Mouse (Mus musculus) heart, embryonic 14.5 days (tissue): ENCODE results near the gene Zdhhc13. TPM values are rescaled to one million over a fixed set of nuclear protein-coding genes. Genes with fewer than 3 reads are reported as not detected.

Experiments used
- ATAC-seq: fragments of 200-750 bp; cut with Nextera tagmentation; 2 replicates; pipeline ENCODE4 v1.8.0; 2017; ENCODE audit warnings: low read depth, moderate TSS enrichment; ENCODE audit not compliant: insufficient number of reproducible peaks, insufficient read depth, low FRiP score
- H3K27ac ChIP-seq, 2 experiments: fragments of 200-500 bp in 1 of 2; fragments of 300-500 bp in 1 of 2; sonication (generic) in 1 of 2; replicated peaks in 1 of 2; 2 replicates each; pipeline ENCODE4 v1.5.1; 2012 to 2014; ENCODE audit warnings: low read depth in 2 of 2, low read length in 2 of 2, control low read depth in 1 of 2, mild to moderate bottlenecking in 1 of 2, mixed read lengths in 1 of 2; ENCODE audit not compliant: control insufficient read depth in 1 of 2, insufficient read depth in 1 of 2
- H3K27me3 ChIP-seq: fragments of 300-500 bp; sonication (generic); 2 replicates; pipeline ENCODE4 v1.6.1; 2014; ENCODE audit warnings: mild to moderate bottlenecking, low read length, control low read depth; ENCODE audit not compliant: control insufficient read depth, insufficient read depth
- H3K36me3 ChIP-seq: fragments of 300-500 bp; sonication (generic); 2 replicates; pipeline ENCODE4 v1.6.1; 2014; ENCODE audit warnings: mild to moderate bottlenecking, control low read depth, low read length, mixed read lengths; ENCODE audit not compliant: control insufficient read depth, insufficient read depth
- H3K4me1 ChIP-seq, 2 experiments: fragments of 200-500 bp in 1 of 2; fragments of 300-500 bp in 1 of 2; sonication (generic) in 1 of 2; 2 replicates each; pipeline ENCODE4 v1.6.1; 2012 to 2014; ENCODE audit warnings: low read length in 2 of 2, control low read depth in 1 of 2, mixed read lengths in 1 of 2; ENCODE audit not compliant: control insufficient read depth in 2 of 2, insufficient read depth in 2 of 2
- H3K4me2 ChIP-seq: fragments of 300-500 bp; sonication (generic); 2 replicates; pipeline ENCODE4 v1.6.1; 2014; ENCODE audit warnings: mild to moderate bottlenecking, low read length
- H3K4me3 ChIP-seq, 2 experiments: fragments of 200-500 bp in 1 of 2; fragments of 300-500 bp in 1 of 2; sonication (generic) in 1 of 2; 2 replicates each; pipeline ENCODE4 v1.5.1; 2012 to 2014; ENCODE audit warnings: low read length in 2 of 2, mild to moderate bottlenecking in 2 of 2, control low read depth in 1 of 2, low read depth in 1 of 2, moderate library complexity in 1 of 2; ENCODE audit not compliant: control insufficient read depth in 1 of 2, insufficient read depth in 1 of 2
- H3K9ac ChIP-seq: fragments of 300-500 bp; sonication (generic); 2 replicates; pipeline ENCODE4 v1.6.1; 2014; ENCODE audit warnings: mild to moderate bottlenecking, low read length
- H3K9me3 ChIP-seq: fragments of 300-500 bp; sonication (generic); 2 replicates; pipeline ENCODE4 v1.6.1; 2016; ENCODE audit warnings: low read length, control low read depth; ENCODE audit not compliant: control insufficient read depth
- WGBS: fragments of 180-500 bp; shearing (Covaris S2); extraction: QIAGEN DNeasy Blood & Tissue Kit; methylation state at CpG from one replicate; pipeline ENCODE4 v1.1.7; 2014; 5-methylcytosine and 5-hydroxymethylcytosine counted together
- polyA plus RNA-seq: library from polyadenylated mRNA; unstranded; fragments of >200 nt; fragmentation: Nextera tagmentation; extraction: Ambion mirVana; gene quantifications from 2 replicates; pipeline ENCODE4 v1.2.1, GENCODE M21; 2014

Zdhhc13 gene
- polyA plus RNA-seq, 1 experiment from 2014 or later, result 36.2 TPM

DNA sequence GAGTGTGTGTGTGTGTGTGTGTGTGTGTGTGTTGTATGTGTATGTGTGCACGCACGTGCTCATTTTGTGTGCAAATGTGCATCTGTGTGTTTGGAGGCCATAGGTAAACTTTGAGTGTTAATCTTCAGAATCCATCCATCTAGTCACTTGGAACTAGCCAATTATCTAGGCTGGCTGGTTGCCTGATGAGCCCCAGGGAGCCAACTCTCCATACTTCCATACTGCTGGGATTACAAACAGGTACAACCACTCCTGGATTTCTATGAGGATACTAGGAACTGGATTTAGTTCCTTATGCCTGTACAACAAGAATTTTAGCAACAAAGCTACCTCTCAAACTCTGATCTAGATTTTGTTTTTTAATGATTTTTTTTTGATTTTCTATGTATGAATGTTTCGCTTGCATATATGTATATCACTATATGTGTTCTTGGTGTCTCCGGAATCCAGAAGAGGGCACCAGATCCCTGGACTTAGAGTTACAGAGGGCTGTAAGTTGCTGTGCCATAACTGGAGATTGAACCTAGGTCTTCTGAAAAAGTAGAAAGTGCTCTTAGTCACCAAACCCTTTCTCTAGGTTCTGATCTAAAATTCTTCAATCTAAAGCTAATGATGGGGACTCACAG lies 32.4 kb upstream of the Zdhhc13 start:
- Histone ChIP-seq H3K4me1 (peaks cover 0 to 2% of the 10 kb centered on the region in 2 experiments; a peak in 1 of 4 replicates), H3K9me3 (no peaks in the 10 kb centered on the region), H3K4me3 (no peak overlapping the region), H3K9ac (no peak overlapping the region), H3K27ac (no peak overlapping the region), H3K27me3 (no peaks in the 10 kb centered on the region), H3K4me2 (no peak overlapping the region), H3K36me3 (no peaks in the 10 kb centered on the region)
- 88% methylated on average over 4 of the region's 4 CpGs for WGBS
- ATAC-seq, result no peak

DNA sequence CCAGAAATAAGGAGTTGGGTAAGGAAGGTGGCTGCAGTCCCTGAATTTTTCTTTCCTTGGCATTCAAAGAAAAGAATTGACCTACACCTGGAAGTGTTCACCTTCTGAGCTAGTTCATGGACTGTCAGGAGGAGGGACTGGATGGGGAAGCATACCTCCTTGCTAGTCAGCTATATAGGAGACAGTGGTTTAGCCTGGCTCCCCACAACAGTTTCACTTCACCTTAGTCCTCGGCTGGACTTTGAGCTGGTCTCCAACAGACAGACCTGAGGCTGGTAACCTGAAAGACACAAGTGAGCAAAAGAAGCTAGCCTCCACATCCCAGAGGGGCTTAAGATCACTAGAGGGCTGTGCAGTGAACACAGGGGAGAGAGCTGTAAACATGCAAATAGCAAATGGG lies 30.7 kb upstream of the Zdhhc13 start:
- Histone ChIP-seq H3K9ac (no peak overlapping the region), H3K4me2 (no peak overlapping the region), H3K27ac (no peak overlapping the region), H3K9me3 (no peaks in the 10 kb centered on the region), H3K36me3 (no peaks in the 10 kb centered on the region), H3K27me3 (no peaks in the 10 kb centered on the region), H3K4me1 (peaks cover 0 to 2% of the 10 kb centered on the region in 2 experiments; a peak in 1 of 4 replicates), H3K4me3 (no peak overlapping the region)
- ATAC-seq, result no peak
- 74% methylated on average over 1 of the region's 1 CpGs for WGBS

DNA sequence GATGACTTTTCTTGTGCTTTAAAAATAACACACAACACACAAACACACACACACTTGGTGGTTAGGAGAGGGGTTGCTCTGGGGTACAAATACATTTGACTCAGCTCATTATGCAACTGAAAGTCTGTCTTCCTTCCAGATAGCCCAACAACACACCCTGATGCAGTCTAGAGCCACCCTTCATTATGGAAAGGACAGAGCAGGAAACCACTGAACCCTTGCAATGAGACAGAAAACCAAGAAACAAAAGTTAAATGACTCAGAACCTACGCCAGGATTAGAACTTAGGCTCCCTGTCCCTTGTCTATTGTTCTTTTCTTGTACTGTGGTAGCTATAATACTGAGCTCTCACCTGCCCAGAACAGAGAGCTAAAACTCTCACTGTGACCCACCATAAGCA lies 28.0 kb upstream of the Zdhhc13 start:
- Histone ChIP-seq H3K4me2 (no peak overlapping the region), H3K4me1 (peaks cover 0 to 2% of the 10 kb centered on the region in 2 experiments; a peak in 1 of 4 replicates), H3K4me3 (no peak overlapping the region), H3K36me3 (no peaks in the 10 kb centered on the region), H3K27me3 (no peaks in the 10 kb centered on the region), H3K27ac (no peak overlapping the region), H3K9ac (no peak overlapping the region), H3K9me3 (no peaks in the 10 kb centered on the region)
- WGBS, result 76% methylated on average over 1 of the region's 1 CpGs
- ATAC-seq, result no peak

DNA sequence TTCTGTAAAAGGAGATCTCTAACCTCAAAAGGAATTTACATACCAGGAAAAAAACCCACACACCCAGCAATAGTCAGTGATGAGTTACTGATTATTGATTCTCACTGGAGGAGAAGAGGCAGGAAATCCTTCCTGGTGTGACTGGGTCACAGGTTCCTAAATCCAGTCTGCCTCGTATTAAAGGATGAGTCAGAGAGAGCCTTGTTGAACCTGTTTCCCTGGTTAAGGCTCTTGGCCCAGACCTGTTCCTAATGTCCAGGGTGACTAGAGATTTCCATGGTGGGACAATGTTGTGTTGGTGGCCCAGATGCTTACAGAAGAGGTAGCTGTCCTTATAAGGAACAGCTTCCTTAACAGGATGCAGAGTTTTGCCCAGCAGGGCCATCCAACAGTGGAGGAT lies 26.5 kb upstream of the Zdhhc13 start:
- H3K27me3 ChIP-seq, result no peaks in the 10 kb centered on the region
- no peak for ATAC-seq
- 62% methylated on average over 1 of the region's 1 CpGs for WGBS

DNA sequence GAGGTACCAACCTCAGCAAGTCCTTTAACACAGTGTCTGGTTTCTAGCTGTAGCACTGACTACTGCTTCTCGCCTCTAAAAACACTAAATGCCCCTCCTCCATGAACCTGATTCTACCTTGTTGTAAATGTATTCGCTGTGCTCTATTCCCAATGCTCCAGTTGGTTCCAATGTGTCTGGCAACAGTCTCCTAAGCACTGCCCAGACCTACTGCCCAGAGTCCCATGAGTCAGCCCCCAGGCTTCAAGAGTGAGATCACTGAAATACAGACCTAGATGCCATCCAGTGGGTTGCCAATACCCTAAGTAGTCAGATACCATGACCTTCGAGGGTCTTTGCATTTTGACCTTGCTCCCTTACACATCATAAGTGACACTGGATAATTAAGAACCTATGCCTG lies 26.1 kb upstream of the Zdhhc13 start:
- Histone ChIP-seq H3K4me2 (no peak overlapping the region), H3K36me3 (no peaks in the 10 kb centered on the region), H3K4me1 (no peaks in the 10 kb centered on the region), H3K4me3 (no peak overlapping the region), H3K27ac (no peak overlapping the region), H3K9ac (no peak overlapping the region), H3K9me3 (no peaks in the 10 kb centered on the region), H3K27me3 (no peaks in the 10 kb centered on the region)
- ATAC-seq, result no peak
- WGBS, result 72% methylated on average over 3 of the region's 3 CpGs

More for the DNA sequence above, 26.5 kb upstream of the Zdhhc13 start:
- no peak overlapping the region for H3K4me3 ChIP-seq
- H3K36me3 ChIP-seq, result no peaks in the 10 kb centered on the region
- peaks cover 0 to 2% of the 10 kb centered on the region in 2 experiments; a peak in 1 of 4 replicates for H3K4me1 ChIP-seq
- no peaks in the 10 kb centered on the region for H3K9me3 ChIP-seq
- H3K27ac ChIP-seq, result no peak overlapping the region
- no peak overlapping the region for H3K4me2 ChIP-seq
- no peak overlapping the region for H3K9ac ChIP-seq

DNA sequence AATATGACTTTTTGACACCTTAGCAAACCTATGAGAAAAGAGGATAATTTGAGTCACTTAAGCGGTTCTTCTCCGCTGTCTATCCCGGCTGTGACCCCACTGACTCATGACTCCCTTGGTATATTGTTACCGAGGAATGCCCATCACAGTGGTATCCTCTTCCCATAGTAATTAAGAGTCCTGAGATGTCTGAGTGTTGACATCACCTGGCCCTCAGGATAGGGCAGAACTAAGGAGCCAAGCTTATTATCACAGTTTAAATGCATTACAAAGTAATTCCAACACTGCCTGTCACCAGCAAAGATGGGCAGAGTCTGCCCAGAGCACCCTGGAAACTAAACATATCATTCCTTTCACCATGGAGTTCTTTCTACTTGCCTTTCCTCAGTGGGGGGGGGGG lies 22.8 kb upstream of the Zdhhc13 start:
- Histone ChIP-seq H3K27me3 (no peaks in the 10 kb centered on the region), H3K4me2 (no peak overlapping the region), H3K27ac (no peak overlapping the region), H3K9ac (no peak overlapping the region), H3K4me3 (no peak overlapping the region), H3K36me3 (no peaks in the 10 kb centered on the region), H3K4me1 (0 out of 4 replicates have a peak, but pooled peaks cover 0 to 3% of the 10 kb centered on the region in 2 experiments), H3K9me3 (no peaks in the 10 kb centered on the region)
- ATAC-seq, result no peak
- 50% methylated on average over 4 of the region's 4 CpGs for WGBS

DNA sequence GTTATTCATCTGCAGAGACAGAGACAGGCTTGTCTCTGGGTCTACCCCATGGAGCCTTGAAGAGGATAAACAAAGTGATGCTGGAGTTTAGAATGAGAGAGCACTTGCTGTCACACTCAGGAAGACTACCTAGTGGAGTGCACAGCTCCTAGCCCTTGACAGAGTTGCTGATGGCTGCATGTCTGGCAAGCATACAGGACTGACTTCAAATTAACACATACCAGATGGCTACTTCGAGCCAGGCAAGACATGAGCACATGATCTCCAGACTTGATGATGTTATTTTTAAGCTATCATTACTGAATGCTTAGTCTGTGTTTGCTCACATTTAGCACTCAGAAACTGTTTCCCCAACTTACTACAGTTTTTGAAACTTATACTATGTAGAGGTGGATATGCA lies 19.1 kb upstream of the Zdhhc13 start:
- no peak overlapping the region for H3K4me3 ChIP-seq
- no peak overlapping the region for H3K27ac ChIP-seq
- no peaks in the 10 kb centered on the region for H3K9me3 ChIP-seq
- H3K27me3 ChIP-seq, result no peaks in the 10 kb centered on the region
- no peak for ATAC-seq
- no peaks in the 10 kb centered on the region for H3K36me3 ChIP-seq
- H3K4me1 ChIP-seq, result 0 out of 4 replicates have a peak, but pooled peaks cover 0 to 3% of the 10 kb centered on the region in 2 experiments
- no peak overlapping the region for H3K4me2 ChIP-seq
- no peak overlapping the region for H3K9ac ChIP-seq
- 7% methylated on average over 1 of the region's 1 CpGs for whole genome bisulfite sequencing
